ENCODE assay signal across 8 mouse cellular contexts in the genomic region with DNA sequence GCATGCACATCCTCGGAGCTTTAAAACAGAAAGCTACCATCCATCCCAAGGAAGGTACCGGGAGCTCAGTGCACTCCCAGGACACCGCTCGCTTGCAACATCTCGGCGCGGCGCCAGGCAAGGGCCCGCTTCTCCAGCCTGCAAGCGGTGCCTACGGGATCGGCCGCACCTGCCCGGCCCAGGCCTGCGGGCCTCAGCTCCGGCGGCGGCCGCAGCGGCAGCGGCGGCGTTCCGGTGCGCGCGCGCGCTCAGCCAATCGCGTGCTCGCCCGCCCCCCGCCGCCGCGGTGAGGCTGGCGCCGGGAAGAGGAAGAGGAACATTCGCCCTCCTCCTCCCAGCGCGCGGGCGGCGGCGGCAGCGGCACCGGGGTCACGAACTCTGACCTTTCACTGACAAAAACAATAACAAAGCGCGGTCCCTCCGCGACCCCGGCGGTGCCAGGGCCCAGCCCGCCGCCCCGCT. TPM values are rescaled to one million over a fixed set of nuclear protein-coding genes. Genes with fewer than 3 reads are reported as not detected.
DNase-seq lines count a peak whose midpoint lies in the region; ATAC-seq lines count a peak whose summit lies in the region.

A gene (plus strand): TSS at position 261 of the 462 bp plus-strand sequence.

- peaks cover 38% of the 10 kb centered on the region for H3K4me1 ChIP-seq in hindbrain, embryonic 15.5 days (replicated peaks)

- H3K4me2 ChIP-seq in hindbrain, embryonic 15.5 days: peak within 1 kb of the TSS; percentile 67

- peak within 1 kb of the TSS; percentile 98 for H3K27ac ChIP-seq in hindbrain, embryonic 15.5 days (replicated peaks)

- H3K36me3 ChIP-seq in hindbrain, embryonic 15.5 days: no peaks in the 10 kb centered on the region

- H3K27me3 ChIP-seq in hindbrain, embryonic 15.5 days: no peaks in the 10 kb centered on the region

- peak within 1 kb of the TSS; percentile 97 for H3K9ac ChIP-seq in hindbrain, embryonic 15.5 days

- DNase-seq in ZHBTc4 (ENCODE audit: low read depth, low spot score): peak; percentile 85
- peak; percentile 77 to 82 for DNase-seq in cerebellum, postnatal 4 days (ENCODE audit: low spot score in 2 of 2)
- DNase-seq in gastrocnemius, adult 18-20 months (ENCODE audit: low spot score): peak; percentile 88
- peak; percentile 85 to 90 for DNase-seq in left cerebral cortex, adult 18-20 months (ENCODE audit: low spot score in 2 of 2)
- peak; percentile 89 to 93 for DNase-seq in lung, postnatal 4 days
- DNase-seq in retina, postnatal 1 day: peak; percentile 89
- peak; percentile 93 for DNase-seq in thymus, postnatal 4 days

- under 1% methylated on average over 46 of the region's 58 CpGs for WGBS in hindbrain, embryonic 15.5 days

- peak; percentile 64 for ATAC-seq in hindbrain, embryonic 15.5 days (ENCODE audit: low FRiP score, low read depth)

- H3K4me3 ChIP-seq in hindbrain, embryonic 15.5 days: peak within 1 kb of the TSS; percentile 96

- no peaks in the 10 kb centered on the region for H3K9me3 ChIP-seq in hindbrain, embryonic 15.5 days

RNA-seq across cellular contexts. Expression of the gene that starts here (rescaled TPM):
- total RNA-seq in gastrocnemius, adult 18-20 months (2021): 10 to 100 TPM; 19.5 to 21.3 TPM
- polyA plus RNA-seq in hindbrain, embryonic 15.5 days (2015; fragmentation: Nextera tagmentation; extraction: Ambion mirVana): 36.5 and 39.4 TPM in 2 replicates
- 100 to 1,000 TPM in 1 of 2 experiments, 10 to 100 TPM in 1; 99.1 to 105 TPM for total RNA-seq in left cerebral cortex, adult 18-20 months (2021)

Comparison
In these comparisons a context has a peak if more than half of its experiments do, and no peak if none do; other contexts are left out.
1. Peak in every context shown above with its lines: DNase-seq, ATAC-seq, H3K4me3 ChIP-seq and H3K27ac ChIP-seq.
2. RNA of the gene that starts here (total RNA-seq): 99.1 to 105 TPM in left cerebral cortex, adult 18-20 months; 19.5 to 21.3 TPM in gastrocnemius, adult 18-20 months; every median in the first group is over 4 times any median in the second.